Mouse (Mus musculus) CD4-positive helper T cell, adult 2 months (primary cell): ENCODE measurements around the gene Pcgf1.

Experiments used
- DNase-seq: peaks from one replicate; pipeline ENCODE4 v3.0.0-alpha.2; 2012; ENCODE audit warnings: low read depth, missing footprints, low spot score

Pcgf1 gene

GRCm38 (mm10) chr6:83101688-83102556 is 24.3 kb downstream of the Pcgf1 start:
- peak; percentile 84 for DNase-seq

- DNase-seq: no peak
Measured at GRCm38 (mm10) chr6:83103130-83103650, 25.5 kb downstream of the Pcgf1 start.

DNA sequence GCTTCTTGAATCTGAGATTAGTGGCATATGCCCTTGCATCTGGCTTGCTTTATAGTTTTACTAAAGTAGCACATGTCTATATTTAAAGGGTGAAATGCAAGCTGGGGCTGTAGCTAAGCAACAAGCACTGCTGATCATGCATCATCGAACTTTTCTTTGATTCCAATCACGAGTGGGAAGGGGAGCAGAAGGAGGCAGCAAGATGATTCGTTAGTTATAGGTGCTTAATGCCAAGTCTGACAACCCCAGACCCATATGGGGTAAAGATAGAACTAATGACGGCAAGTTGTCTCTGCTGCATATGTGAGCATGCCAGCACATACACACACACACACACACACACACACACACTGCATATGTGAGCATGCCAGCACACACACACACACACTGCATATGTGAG is 26.5 kb downstream of the Pcgf1 start:
- DNase-seq: no peak

GRCm38 (mm10) chr6:83107566-83108400 is 30.1 kb downstream of the Pcgf1 start:
- DNase-seq: peak; percentile 80

DNA sequence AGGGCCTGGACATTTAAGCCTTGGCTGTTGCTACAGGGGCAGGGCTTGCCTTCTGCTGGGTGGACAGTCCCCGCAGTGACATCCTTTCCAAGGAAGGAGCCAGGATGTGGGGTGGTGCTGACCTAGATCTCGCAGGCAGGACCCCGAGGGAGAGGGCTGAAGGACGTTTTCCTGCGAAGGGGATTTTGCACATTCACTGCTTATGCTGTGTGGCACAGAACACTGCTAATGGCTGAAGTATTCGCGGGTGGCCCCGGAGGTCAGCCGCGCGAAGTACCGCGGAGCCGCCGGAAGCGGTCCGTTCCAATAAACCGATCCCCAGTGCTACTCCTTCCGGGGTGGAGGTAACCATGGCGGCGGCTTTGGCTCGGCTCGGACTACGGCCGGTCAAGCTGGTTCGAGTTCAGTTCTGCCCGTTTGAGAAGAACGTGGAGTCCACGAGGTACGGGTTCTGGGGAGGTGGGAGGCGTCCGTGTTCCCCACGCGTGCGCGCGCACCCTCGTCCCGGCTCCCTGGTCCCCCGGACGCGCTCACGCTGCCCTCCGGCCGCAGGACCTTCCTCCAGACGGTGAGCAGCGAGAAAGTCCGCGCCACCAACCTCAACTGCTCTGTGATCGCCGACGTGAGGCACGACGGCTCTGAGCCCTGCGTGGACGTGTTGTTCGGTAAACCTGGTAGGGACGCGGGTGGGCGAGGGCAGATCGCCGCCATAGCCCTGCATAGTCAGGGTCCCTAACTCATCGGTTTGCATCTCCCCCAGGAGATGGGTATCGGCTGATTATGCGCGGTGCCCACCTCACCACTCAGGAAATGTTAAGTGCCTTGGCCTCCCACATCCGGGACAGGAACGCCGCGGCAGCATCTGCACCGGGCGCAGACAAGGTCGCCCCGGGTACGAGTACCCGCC is 31.3 kb downstream of the Pcgf1 start, which contains the start of gene Mrpl53:
Gene Mrpl53, plus strand, starts transcription at position 279 of the 907 bp plus-strand sequence.
- DNase-seq: peak; percentile 76

DNA sequence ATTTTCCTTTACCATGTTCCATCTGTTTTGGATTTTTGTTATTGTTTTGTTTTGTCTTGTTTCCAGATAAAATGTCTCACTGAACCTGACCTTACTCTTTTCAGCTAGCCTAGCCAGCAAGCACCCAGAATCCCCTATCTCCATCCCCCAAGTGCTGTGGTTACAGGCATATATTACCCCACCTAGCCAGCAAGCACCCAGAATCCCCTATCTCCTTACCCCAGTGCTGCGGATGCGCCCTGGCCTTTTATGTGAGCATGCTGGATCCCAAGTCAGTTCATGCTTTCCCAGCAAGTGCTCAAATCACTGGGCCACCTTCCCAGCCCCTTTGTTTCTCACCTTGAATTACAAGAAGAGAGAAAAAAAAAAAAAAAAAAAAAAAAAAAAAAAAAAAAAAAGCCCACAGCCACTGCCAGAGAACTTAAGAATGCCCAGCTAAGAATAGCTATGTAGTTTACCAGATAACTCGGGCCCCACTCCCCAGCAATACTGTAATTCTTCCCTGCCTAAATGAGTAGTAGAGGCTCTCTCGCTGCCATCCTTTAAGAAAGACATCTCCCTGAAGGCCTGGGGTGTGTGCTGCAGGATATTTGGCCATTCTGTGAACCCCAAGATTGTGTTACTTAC is 34.0 kb downstream of the Pcgf1 start:
- no peak for DNase-seq

DNA sequence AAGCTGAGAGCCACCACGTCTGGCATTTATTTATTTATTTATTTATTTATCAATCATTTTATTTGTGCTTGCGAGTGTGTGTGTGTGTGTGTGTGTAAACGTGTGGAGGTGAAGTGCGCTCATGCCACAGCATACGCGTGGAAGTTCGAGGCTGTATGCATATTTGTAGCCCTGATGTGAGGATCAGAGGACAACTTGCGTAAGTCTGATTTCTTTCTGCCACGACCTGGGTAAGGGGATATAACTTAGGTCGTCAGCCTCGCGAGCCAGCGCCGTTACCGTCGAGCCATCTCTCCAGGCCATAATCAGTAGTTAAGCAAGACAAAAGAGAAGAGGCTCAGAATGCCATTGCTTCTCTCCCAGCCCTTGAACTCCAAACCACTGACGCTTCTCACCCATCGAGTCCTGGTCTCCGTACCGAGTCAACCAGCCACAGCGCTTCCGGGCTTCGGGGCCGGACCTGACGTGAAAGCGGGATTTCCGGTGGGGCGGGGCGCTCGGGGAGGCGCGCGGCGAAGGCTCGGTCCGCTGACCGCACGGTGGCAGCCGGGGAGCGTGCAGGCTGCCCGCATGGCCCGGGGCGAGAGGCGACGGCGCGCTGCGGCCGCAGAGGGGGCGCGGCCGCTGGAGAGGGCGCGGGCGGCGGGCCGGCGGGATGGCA is 37.5 kb downstream of the Pcgf1 start, which contains the start of gene Mogs:
Gene Mogs, plus strand, starts transcription at position 486 of the 661 bp plus-strand sequence.
- peak; percentile 92 for DNase-seq

DNA sequence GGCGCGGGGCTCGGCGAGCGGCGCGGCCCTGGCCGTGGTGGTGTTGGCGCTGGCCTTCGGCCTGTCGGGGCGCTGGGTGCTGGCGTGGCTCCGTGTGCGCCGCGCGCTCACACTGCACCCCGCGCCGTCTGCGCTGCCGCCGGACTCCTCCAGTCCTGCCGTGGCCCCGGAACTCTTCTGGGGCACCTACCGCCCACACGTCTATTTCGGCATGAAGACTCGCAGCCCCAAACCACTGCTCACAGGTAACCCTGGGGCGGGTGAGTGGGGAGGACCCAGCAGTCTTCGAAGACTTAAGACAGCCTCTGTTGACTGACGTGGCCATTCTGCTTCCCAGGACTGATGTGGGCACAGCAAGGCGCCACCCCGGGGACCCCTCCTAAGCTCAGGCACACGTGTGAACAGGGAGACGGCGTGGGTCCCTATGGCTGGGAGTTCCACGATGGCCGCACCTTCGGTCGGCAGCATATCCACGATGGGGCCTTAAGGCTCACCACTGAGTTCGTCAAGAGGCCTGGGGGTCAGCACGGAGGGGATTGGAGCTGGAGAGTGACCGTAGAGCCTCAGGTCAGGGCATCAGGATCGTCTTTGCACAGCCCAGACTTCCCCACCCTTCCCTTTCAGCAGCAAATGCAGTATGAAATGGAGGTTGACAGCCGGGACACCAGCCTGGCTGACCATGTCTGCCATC is 38.2 kb downstream of the Pcgf1 start:
- peak; percentile 72 for DNase-seq

DNA sequence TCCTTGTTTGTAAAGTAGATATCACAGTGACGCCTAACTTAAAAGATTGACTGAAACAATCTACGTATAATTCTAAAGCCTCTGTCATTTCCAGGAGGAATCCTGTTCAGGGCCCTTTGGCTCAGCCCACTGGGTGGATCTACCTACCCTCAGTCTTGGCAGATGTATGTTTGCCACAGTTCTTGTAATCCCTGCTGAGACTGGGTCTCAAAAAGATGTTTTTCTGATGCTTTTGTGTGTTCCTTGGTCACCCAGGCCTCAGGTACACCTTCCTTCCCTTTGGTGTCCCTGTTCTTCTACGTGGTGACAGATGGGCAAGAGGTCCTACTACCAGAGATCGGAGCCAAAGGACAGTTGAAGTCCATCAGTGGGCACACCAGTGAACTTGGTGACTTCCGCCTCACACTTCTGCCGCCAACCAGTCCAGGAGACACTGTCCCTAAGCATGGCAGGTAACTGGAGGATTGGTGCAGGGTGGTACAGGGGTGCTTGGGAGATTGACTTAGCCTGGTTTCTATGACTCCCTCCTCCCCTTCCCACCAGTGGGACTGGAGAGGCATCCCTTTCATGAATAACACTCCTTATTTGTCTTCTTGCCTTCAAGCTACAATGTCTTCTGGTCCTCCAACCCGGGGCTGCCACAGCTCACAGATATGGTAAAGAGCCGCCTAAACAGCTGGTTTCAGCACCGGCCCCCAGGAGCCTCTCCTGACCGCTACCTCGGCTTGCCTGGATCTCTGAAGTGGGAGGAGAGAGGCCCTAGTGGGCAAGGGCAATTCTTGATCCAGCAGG is 38.9 kb downstream of the Pcgf1 start:
- DNase-seq: no peak

- no peak for DNase-seq
Measured at GRCm38 (mm10) chr6:83117165-83117438, 39.4 kb downstream of the Pcgf1 start.

DNA sequence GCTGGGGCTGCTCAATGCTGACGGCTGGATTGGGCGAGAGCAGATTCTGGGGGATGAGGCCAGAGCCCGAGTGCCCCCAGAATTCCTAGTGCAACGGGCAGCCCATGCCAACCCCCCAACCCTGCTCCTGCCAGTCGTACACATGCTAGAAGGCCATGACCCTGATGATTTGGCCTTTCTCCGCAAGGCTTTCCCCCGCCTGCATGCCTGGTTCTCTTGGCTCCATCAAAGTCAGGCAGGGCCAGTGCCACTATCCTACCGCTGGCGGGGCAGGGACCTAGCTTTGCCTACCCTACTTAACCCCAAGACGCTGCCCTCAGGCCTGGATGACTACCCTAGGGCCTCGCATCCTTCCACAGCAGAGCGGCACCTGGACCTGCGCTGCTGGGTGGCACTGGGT is 39.9 kb downstream of the Pcgf1 start:
- no peak for DNase-seq

GRCm38 (mm10) chr6:83118369-83118768 is 40.7 kb downstream of the Pcgf1 start:
- DNase-seq: no peak

GRCm38 (mm10) chr6:83118825-83119733 is 41.4 kb downstream of the Pcgf1 start:
- peak; percentile 60 for DNase-seq

DNA sequence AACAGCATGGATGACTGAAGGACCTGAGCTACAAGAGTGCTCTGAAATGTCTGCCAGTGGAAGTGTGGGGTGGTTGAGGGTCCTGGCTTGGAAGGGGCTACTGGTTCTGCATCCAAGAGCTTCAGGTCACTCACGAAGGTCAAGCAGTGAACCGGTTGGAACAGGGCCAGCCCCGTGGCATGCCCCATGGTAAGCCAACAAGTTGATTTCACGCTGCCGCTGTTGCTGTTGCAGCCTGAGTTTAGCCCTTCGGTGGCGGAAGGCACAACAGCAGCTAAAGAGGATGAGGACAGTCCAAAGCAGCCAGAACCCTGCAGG is 42.0 kb downstream of the Pcgf1 start:
- no peak for DNase-seq

DNA sequence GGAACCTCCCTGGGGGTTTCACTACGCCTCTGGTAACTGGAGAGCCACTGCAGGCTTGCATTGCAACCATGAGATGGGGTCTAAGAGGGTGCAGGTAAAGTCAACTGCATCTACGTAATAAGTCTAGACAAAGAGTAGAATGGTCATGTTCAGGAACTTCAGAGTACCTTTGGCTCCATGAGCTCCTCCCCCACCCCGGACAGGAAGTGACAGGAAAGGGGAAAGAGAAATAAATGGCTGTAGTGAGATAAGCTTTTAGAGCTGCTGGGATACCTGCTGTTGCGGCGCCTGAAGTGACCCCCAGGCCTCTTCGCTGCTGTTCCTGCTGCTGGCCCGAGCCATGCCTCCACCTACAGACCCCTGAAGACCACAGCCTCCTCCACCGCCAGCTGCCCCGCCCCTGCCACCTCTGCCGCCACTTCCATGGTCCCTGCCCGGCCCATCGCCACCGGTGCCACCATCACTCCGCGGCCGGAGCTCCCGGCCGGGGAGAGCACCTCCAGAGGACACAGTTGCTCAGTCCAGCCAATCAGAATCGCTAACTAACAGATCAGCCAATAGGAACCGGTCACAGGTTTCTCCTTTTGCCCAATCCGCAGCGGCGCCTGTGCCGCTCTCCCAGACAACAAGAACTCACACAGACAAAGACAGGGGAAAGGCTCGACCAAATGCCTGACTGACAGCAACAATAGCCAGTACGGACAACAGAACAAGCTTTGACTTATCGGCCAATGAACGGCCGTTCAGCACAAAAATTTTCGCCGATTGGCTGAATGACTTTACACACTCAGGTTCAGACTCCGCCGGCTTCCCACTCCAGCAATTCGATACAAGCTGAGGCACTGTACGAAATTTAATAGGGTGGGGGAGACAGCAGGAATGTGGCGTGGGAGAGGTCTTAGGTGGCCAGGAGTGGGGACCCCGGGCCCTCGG is 43.5 kb downstream of the Pcgf1 start, which contains the start of gene Wbp1:
Gene Wbp1, minus strand, starts transcription at position 630 of the 933 bp plus-strand sequence.
- peak; percentile 98 for DNase-seq

- DNase-seq: no peak
Measured at GRCm38 (mm10) chr6:83121863-83122710, 44.4 kb downstream of the Pcgf1 start.
